Mouse (Mus musculus) neural tube, embryonic 11.5 days (tissue): Measurements from ENCODE around the gene Vwc2l. TPM values are rescaled to one million over a fixed set of nuclear protein-coding genes. Genes with fewer than 3 reads are reported as not detected.

ENCODE experiments used
- ATAC-seq: fragments of 200-750 bp; cut with Nextera tagmentation; 2 replicates; pipeline ENCODE4 v1.8.0; 2017; ENCODE audit warnings: moderate number of reproducible peaks, mild to moderate bottlenecking, moderate TSS enrichment, moderate library complexity; ENCODE audit not compliant: insufficient read depth, low FRiP score, low TSS enrichment
- DNase-seq: peaks from one replicate; pipeline ENCODE4 v3.0.0-alpha.2; 2015; ENCODE audit warnings: low spot score
- H3K27ac ChIP-seq: fragments of 300-500 bp; sonication (generic); 2 replicates; pipeline ENCODE4 v1.5.1; 2014; ENCODE audit warnings: low read depth, mild to moderate bottlenecking, low read length
- H3K27me3 ChIP-seq: fragments of 300-500 bp; sonication (generic); 2 replicates; pipeline ENCODE4 v1.6.1; 2014; ENCODE audit warnings: mild to moderate bottlenecking, low read length, mixed read lengths; ENCODE audit not compliant: control insufficient read depth, insufficient read depth
- H3K36me3 ChIP-seq: fragments of 300-500 bp; sonication (generic); 2 replicates; pipeline ENCODE4 v1.6.1; 2014; ENCODE audit warnings: mild to moderate bottlenecking, low read length, moderate library complexity, mixed read lengths; ENCODE audit not compliant: control insufficient read depth, insufficient read depth
- H3K4me1 ChIP-seq: fragments of 300-500 bp; sonication (generic); 2 replicates; pipeline ENCODE4 v1.6.1; 2014; ENCODE audit warnings: low read length, mixed read lengths; ENCODE audit not compliant: control insufficient read depth, insufficient read depth
- H3K4me2 ChIP-seq: fragments of 300-500 bp; sonication (generic); 2 replicates; pipeline ENCODE4 v1.6.1; 2014; ENCODE audit warnings: low read depth, mild to moderate bottlenecking, moderate library complexity
- H3K4me3 ChIP-seq: fragments of 300-500 bp; sonication (generic); 2 replicates; pipeline ENCODE4 v1.5.1; 2014; ENCODE audit warnings: low read depth, low read length
- H3K9ac ChIP-seq: fragments of 300-500 bp; sonication (generic); 2 replicates; pipeline ENCODE4 v1.6.1; 2014; ENCODE audit warnings: mild to moderate bottlenecking, low read length
- H3K9me3 ChIP-seq: fragments of 300-500 bp; sonication (generic); 2 replicates; pipeline ENCODE4 v1.6.1; 2016; ENCODE audit warnings: low read length; ENCODE audit not compliant: control insufficient read depth
- WGBS: fragments of 180-500 bp; shearing (Covaris S2); extraction: QIAGEN DNeasy Blood & Tissue Kit; methylation state at CpG from one replicate; pipeline ENCODE4 v1.1.7; 2014; 5-methylcytosine and 5-hydroxymethylcytosine counted together
- polyA plus RNA-seq: library from polyadenylated mRNA; unstranded; fragments of >200 nt; fragmentation: Nextera tagmentation; extraction: Ambion mirVana; gene quantifications from 2 replicates; pipeline ENCODE4 v1.2.1, GENCODE M21; 2014

The Vwc2l gene
- polyA plus RNA-seq, result 0.64 and 0.65 TPM in 2 replicates

- H3K27me3 ChIP-seq, result no peaks in the 10 kb centered on the region
- H3K4me2 ChIP-seq, result peak within 1 kb of the TSS; percentile 25; the same call in 1 of the 2 replicates
- no peak within 1 kb of the TSS for H3K9ac ChIP-seq
- no peaks in the 10 kb centered on the region for H3K4me1 ChIP-seq
- WGBS, result 13% methylated on average over 13 of the region's 13 CpGs
- no peaks in the 10 kb centered on the region for H3K9me3 ChIP-seq
- peak; percentile 79 for DNase-seq
- no peaks in the 10 kb centered on the region for H3K36me3 ChIP-seq
- H3K27ac ChIP-seq, result no peak within 1 kb of the TSS
- no peak within 1 kb of the TSS for H3K4me3 ChIP-seq
- ATAC-seq, result no peak
Observed at GRCm38 (mm10) chr1:70725655-70726066, at the start of gene Vwc2l. Gene Vwc2l (plus strand): TSS chr1:70725715.

GRCm38 (mm10) chr1:70692529-70692928 is 33.0 kb upstream of the Vwc2l start:
- Histone ChIP-seq H3K27ac (no peak overlapping the region), H3K4me1 (no peaks in the 10 kb centered on the region), H3K9ac (no peak overlapping the region), H3K27me3 (no peaks in the 10 kb centered on the region), H3K4me2 (no peak overlapping the region), H3K4me3 (no peak overlapping the region), H3K9me3 (no peaks in the 10 kb centered on the region), H3K36me3 (no peaks in the 10 kb centered on the region)
- WGBS, result 92% methylated on average over 2 of the region's 2 CpGs
- ATAC-seq (no peak), DNase-seq (no peak)

GRCm38 (mm10) chr1:70700270-70700669 is 25.2 kb upstream of the Vwc2l start:
- WGBS, result 83% methylated on average over 5 of the region's 5 CpGs
- Histone ChIP-seq H3K4me1 (no peaks in the 10 kb centered on the region), H3K27me3 (no peaks in the 10 kb centered on the region), H3K27ac (no peak overlapping the region), H3K9me3 (no peaks in the 10 kb centered on the region), H3K36me3 (no peaks in the 10 kb centered on the region), H3K4me2 (no peak overlapping the region), H3K4me3 (no peak overlapping the region), H3K9ac (no peak overlapping the region)
- DNase-seq (no peak), ATAC-seq (no peak)

DNA sequence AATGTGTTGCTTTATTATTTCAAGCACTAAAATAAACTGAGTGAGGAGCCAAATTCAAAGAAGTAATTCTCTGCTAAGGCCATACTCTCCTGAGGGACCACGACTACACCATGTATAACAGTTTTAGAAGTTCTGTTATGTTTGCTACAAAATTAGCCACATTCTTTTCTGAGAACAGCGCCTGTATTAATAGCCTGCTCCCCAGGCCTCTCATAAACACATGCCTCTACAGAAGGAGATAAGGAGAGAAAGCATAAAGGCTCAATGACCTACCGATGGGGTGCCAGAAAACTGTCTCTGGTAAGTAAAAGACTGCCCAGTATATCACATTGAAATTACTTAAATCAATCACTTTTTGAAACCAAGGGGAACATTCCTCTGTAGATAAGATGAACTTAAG is 21.6 kb upstream of the Vwc2l start:
- no peak for ATAC-seq
- H3K9ac ChIP-seq, result no peak overlapping the region

DNA sequence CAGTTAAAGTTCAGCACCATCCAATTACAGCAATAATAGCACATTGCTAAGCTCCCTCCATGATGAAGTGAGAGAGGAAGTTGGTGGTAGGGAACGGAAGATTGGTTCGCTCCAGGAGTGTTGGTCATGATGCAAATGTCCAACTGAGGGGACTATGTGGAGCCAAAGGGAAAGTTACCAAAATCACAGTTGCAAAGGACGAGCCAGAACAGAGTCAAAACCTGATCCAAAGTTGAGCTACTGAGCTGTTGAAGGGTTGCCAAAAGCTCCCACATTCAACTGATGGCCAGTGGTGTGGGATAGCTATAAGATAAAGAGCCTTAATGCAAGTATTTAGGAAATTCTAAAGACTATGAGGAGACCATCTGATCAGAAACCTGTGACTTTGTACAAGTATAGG is 19.7 kb upstream of the Vwc2l start:
- no peaks in the 10 kb centered on the region for H3K4me1 ChIP-seq
- H3K4me3 ChIP-seq, result no peak overlapping the region
- H3K36me3 ChIP-seq, result no peaks in the 10 kb centered on the region
- WGBS, result 82% methylated on average over 3 of the region's 3 CpGs
- H3K9me3 ChIP-seq, result no peaks in the 10 kb centered on the region
- DNase-seq (no peak), ATAC-seq (no peak)
- no peak overlapping the region for H3K27ac ChIP-seq
- no peaks in the 10 kb centered on the region for H3K27me3 ChIP-seq
- H3K4me2 ChIP-seq, result no peak overlapping the region
- H3K9ac ChIP-seq, result no peak overlapping the region

More for the DNA sequence above, 21.6 kb upstream of the Vwc2l start:
- H3K4me3 ChIP-seq, result no peak overlapping the region
- no peak overlapping the region for H3K4me2 ChIP-seq
- H3K27me3 ChIP-seq, result no peaks in the 10 kb centered on the region
- H3K9me3 ChIP-seq, result no peaks in the 10 kb centered on the region
- no peak for DNase-seq
- 81% methylated on average over 3 of the region's 3 CpGs for WGBS
- H3K27ac ChIP-seq, result no peak overlapping the region
- H3K4me1 ChIP-seq, result no peaks in the 10 kb centered on the region
- no peaks in the 10 kb centered on the region for H3K36me3 ChIP-seq

DNA sequence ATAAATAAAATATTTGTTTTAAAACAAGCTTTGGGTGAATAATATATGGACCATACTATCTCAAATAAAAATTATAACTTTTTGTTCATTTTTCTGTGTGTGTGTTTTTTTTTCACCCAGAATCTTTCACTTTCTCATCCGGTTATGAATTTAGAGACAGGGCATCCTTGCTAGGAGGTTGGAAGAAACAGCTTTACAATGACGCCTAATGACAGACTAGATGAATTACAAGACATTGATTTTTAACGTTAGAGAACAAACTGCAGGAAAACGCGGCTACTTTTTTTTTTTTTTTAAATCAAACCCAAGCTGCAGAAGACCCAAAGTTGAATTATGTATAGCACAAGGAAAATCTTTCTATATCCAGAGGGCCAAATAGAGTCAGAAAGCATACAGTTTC is 470 bp upstream of the Vwc2l start:
- no peaks in the 10 kb centered on the region for H3K4me1 ChIP-seq
- no peaks in the 10 kb centered on the region for H3K36me3 ChIP-seq
- no peak for DNase-seq
- H3K27me3 ChIP-seq, result no peaks in the 10 kb centered on the region
- H3K4me3 ChIP-seq, result no peak overlapping the region
- no peak overlapping the region for H3K9ac ChIP-seq
- no peak overlapping the region for H3K4me2 ChIP-seq
- H3K27ac ChIP-seq, result no peak overlapping the region
- WGBS, result 63% methylated on average over 5 of the region's 5 CpGs
- ATAC-seq, result no peak
- H3K9me3 ChIP-seq, result no peaks in the 10 kb centered on the region

DNA sequence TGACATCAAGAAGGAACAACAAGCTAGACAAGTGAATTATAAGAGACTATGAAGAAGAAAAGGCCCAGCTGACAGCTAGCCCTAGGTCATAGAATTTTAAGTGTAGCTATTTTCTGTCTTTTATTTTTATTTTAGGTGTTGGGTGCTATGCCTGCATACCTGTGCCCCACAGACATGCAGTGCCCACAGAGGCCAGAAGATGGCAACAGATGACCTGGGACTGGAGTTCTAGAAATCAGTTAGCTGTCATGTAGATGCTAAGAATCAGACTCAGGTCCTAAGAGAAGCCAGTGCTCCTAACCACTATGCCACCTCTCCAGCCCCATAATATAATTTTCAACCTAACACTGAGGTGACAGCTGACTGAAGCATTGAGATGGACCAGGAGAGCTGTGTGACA is 61.6 kb downstream of the Vwc2l start:
- Histone ChIP-seq H3K4me1 (no peaks in the 10 kb centered on the region), H3K36me3 (no peaks in the 10 kb centered on the region), H3K9me3 (no peaks in the 10 kb centered on the region), H3K9ac (no peak overlapping the region), H3K27ac (no peak overlapping the region), H3K4me2 (no peak overlapping the region), H3K4me3 (no peak overlapping the region), H3K27me3 (no peaks in the 10 kb centered on the region)
- ATAC-seq (no peak), DNase-seq (no peak)

DNA sequence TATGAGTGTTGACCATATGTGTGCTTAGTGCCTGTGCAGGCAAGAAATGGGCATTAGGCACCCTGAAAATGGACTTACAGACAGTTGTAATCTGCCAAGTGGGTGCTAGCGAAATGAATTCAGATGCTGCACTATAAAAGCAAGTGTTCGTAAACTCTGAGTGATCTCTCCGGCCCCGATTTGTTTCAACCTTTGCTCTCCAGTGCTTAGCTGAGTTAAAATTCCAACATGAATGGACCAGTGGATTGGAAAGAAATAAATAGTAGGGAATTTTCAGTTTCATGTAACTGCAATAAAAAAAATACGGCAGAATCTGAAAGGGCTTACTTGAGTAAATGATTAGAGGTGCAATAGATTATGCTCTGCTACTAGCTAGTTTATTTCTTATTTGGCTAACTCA is 66.1 kb downstream of the Vwc2l start:
- 92% methylated on average over 5 of the region's 5 CpGs for WGBS

GRCm38 (mm10) chr1:70795094-70795493 is 69.6 kb downstream of the Vwc2l start:
- WGBS, result 84% methylated on average over 4 of the region's 4 CpGs
- ATAC-seq, result no peak

More for the DNA sequence above, 66.1 kb downstream of the Vwc2l start:
- no peak overlapping the region for H3K27ac ChIP-seq
- H3K4me3 ChIP-seq, result no peak overlapping the region
- H3K36me3 ChIP-seq, result no peaks in the 10 kb centered on the region
- H3K4me1 ChIP-seq, result no peaks in the 10 kb centered on the region
- H3K9ac ChIP-seq, result no peak overlapping the region
- H3K27me3 ChIP-seq, result no peaks in the 10 kb centered on the region
- DNase-seq (no peak), ATAC-seq (no peak)
- no peaks in the 10 kb centered on the region for H3K9me3 ChIP-seq
- H3K4me2 ChIP-seq, result no peak overlapping the region

More at GRCm38 (mm10) chr1:70795094-70795493, 69.6 kb downstream of the Vwc2l start:
- Histone ChIP-seq H3K4me3 (no peak overlapping the region), H3K9ac (no peak overlapping the region), H3K36me3 (no peaks in the 10 kb centered on the region), H3K4me1 (no peaks in the 10 kb centered on the region), H3K9me3 (no peaks in the 10 kb centered on the region), H3K4me2 (no peak overlapping the region), H3K27me3 (no peaks in the 10 kb centered on the region), H3K27ac (no peak overlapping the region)
- no peak for DNase-seq
